Mouse (Mus musculus) kidney, adult 2 months (tissue): Measurements from ENCODE around the gene Wwox.

Source experiments
- CTCF ChIP-seq: fragments of 200-500 bp; conservative IDR thresholded peaks from 2 replicates; pipeline ENCODE4 v1.5.1; 2011; ENCODE audit warnings: low read depth, mild to moderate bottlenecking, control low read depth, low read length, moderate library complexity, mixed read lengths; ENCODE audit not compliant: insufficient read depth, insufficient read length
- POLR2A ChIP-seq: fragments of 200-500 bp; IDR thresholded peaks from one replicate; pipeline ENCODE4 v1.6.1; 2011; ENCODE audit warnings: low read depth, low read length, control low read depth

- no peak for TF ChIP-seq CTCF
- no peak for TF ChIP-seq POLR2A
Measured at GRCm38 (mm10) chr8:115290224-115290623, 850.8 kb downstream of the Wwox start.
